Mouse (Mus musculus): ENCODE results near the gene Hoxa6.

The Hoxa6 gene

GRCm38 (mm10) chr6:52177061-52177735 is 31.3 kb downstream of the Hoxa6 start, which contains the start of gene 5730596B20Rik:
TSS of gene 5730596B20Rik (plus strand) at chr6:52177498.
- DNase-seq (ENCODE audit: low spot score), result peak; percentile 87

GRCm38 (mm10) chr6:52176391-52176790 is 32.1 kb downstream of the Hoxa6 start:
- DNase-seq (ENCODE audit: low spot score), result no peak

- no peak for DNase-seq (ENCODE audit: low spot score)
These were observed 32.7 kb downstream of the Hoxa6 start for GRCm38 (mm10) chr6:52175864-52176263.

GRCm38 (mm10) chr6:52174968-52175751 is 33.4 kb downstream of the Hoxa6 start:
- peak; percentile 91 for DNase-seq (ENCODE audit: low spot score)

GRCm38 (mm10) chr6:52173648-52174047 is 34.9 kb downstream of the Hoxa6 start:
- no peak for DNase-seq (ENCODE audit: low spot score)

GRCm38 (mm10) chr6:52172501-52172900 is 36.0 kb downstream of the Hoxa6 start:
- DNase-seq (ENCODE audit: low spot score), result peak; percentile 96

- no peak for DNase-seq (ENCODE audit: low spot score)
These were observed 36.6 kb downstream of the Hoxa6 start for GRCm38 (mm10) chr6:52171938-52172337.

- peak; percentile 86 for DNase-seq (ENCODE audit: low spot score)
These were observed 37.2 kb downstream of the Hoxa6 start for GRCm38 (mm10) chr6:52171331-52171730.

- DNase-seq (ENCODE audit: low spot score), result no peak
These were observed 37.7 kb downstream of the Hoxa6 start for GRCm38 (mm10) chr6:52170898-52171223.

GRCm38 (mm10) chr6:52170166-52170897 is 38.2 kb downstream of the Hoxa6 start:
- DNase-seq (ENCODE audit: low spot score), result no peak

GRCm38 (mm10) chr6:52169499-52170165 is 38.9 kb downstream of the Hoxa6 start:
- DNase-seq (ENCODE audit: low spot score), result no peak

GRCm38 (mm10) chr6:52168191-52169055 is 40.1 kb downstream of the Hoxa6 start:
- no peak for DNase-seq (ENCODE audit: low spot score)

GRCm38 (mm10) chr6:52167736-52168161 is 40.8 kb downstream of the Hoxa6 start:
- no peak for DNase-seq (ENCODE audit: low spot score)

- no peak for DNase-seq (ENCODE audit: low spot score)
These were observed 41.3 kb downstream of the Hoxa6 start for GRCm38 (mm10) chr6:52167176-52167575.

GRCm38 (mm10) chr6:52166431-52167077 is 42.0 kb downstream of the Hoxa6 start:
- DNase-seq (ENCODE audit: low spot score), result peak; percentile 75

GRCm38 (mm10) chr6:52165441-52166370 is 42.8 kb downstream of the Hoxa6 start:
- DNase-seq (ENCODE audit: low spot score), result peak; percentile 68

- DNase-seq (ENCODE audit: low spot score), result peak; percentile 85
These were observed 43.7 kb downstream of the Hoxa6 start, which contains the start of gene Hoxa2 for GRCm38 (mm10) chr6:52164626-52165440. TSS of gene Hoxa2 (minus strand) at chr6:52164831.

- DNase-seq (ENCODE audit: low spot score), result peak; percentile 82
These were observed 44.4 kb downstream of the Hoxa6 start for GRCm38 (mm10) chr6:52164051-52164625.
